Mouse (Mus musculus) stomach, embryonic 14.5 days (tissue): ENCODE data around the gene Ahsg. TPM values are rescaled to one million over a fixed set of nuclear protein-coding genes. Genes with fewer than 3 reads are reported as not detected.

Experiments
- ATAC-seq: fragments of 200-750 bp; cut with Nextera tagmentation; 2 replicates; pipeline ENCODE4 v1.8.0; 2017; ENCODE audit warnings: low read depth, moderate TSS enrichment; ENCODE audit not compliant: insufficient number of reproducible peaks, insufficient read depth, low FRiP score
- H3K27ac ChIP-seq: fragments of 300-500 bp; sonication (generic); 2 replicates; pipeline ENCODE4 v1.5.1; 2014; ENCODE audit warnings: mild to moderate bottlenecking, low read length, moderate library complexity, mixed read lengths
- H3K27me3 ChIP-seq: fragments of 300-500 bp; sonication (generic); 2 replicates; pipeline ENCODE4 v1.6.1; 2014; ENCODE audit warnings: low read length, control low read depth, mixed read lengths; ENCODE audit not compliant: control insufficient read depth, insufficient read depth
- H3K36me3 ChIP-seq: fragments of 300-500 bp; sonication (generic); 2 replicates; pipeline ENCODE4 v1.6.1; 2014; ENCODE audit warnings: mild to moderate bottlenecking, control low read depth, low read length, moderate library complexity, mixed read lengths; ENCODE audit not compliant: control insufficient read depth, insufficient read depth
- H3K4me1 ChIP-seq: fragments of 300-500 bp; sonication (generic); 2 replicates; pipeline ENCODE4 v1.6.1; 2014; ENCODE audit warnings: low read length, control low read depth, mixed read lengths; ENCODE audit not compliant: control insufficient read depth, insufficient read depth
- H3K4me2 ChIP-seq: fragments of 300-500 bp; sonication (generic); replicated peaks from 2 replicates; pipeline ENCODE4 v1.6.1; 2014; ENCODE audit warnings: low read depth, low read length, control low read depth
- H3K4me3 ChIP-seq: fragments of 300-500 bp; sonication (generic); 2 replicates; pipeline ENCODE4 v1.5.1; 2014; ENCODE audit warnings: low read depth, low read length, control low read depth
- H3K9ac ChIP-seq: fragments of 300-500 bp; sonication (generic); replicated peaks from 2 replicates; pipeline ENCODE4 v1.6.1; 2014; ENCODE audit warnings: low read depth, mild to moderate bottlenecking, control low read depth, low read length, moderate library complexity, mixed read lengths
- H3K9me3 ChIP-seq: fragments of 300-500 bp; sonication (generic); 2 replicates; pipeline ENCODE4 v1.6.1; 2016; ENCODE audit warnings: low read depth, low read length, control low read depth; ENCODE audit not compliant: control insufficient read depth
- WGBS: fragments of 180-500 bp; shearing (Covaris S2); extraction: QIAGEN DNeasy Blood & Tissue Kit; methylation state at CpG from one replicate; pipeline ENCODE4 v1.1.7; 2014; 5-methylcytosine and 5-hydroxymethylcytosine counted together
- polyA plus RNA-seq: library from polyadenylated mRNA; unstranded; fragments of >200 nt; fragmentation: Nextera tagmentation; extraction: Ambion mirVana; gene quantifications from 2 replicates; pipeline ENCODE4 v1.2.1, GENCODE M21; 2014

Ahsg gene
- polyA plus RNA-seq, 1 experiment from 2014 or later: 1.3 TPM

GRCm38 (mm10) chr16:22918664-22919312 is 27.7 kb downstream of the Ahsg start:
- no peaks in the 10 kb centered on the region for H3K9me3 ChIP-seq
- H3K36me3 ChIP-seq: no peaks in the 10 kb centered on the region
- H3K4me3 ChIP-seq: no peak overlapping the region
- H3K27ac ChIP-seq: no peak overlapping the region
- H3K4me1 ChIP-seq: no peaks in the 10 kb centered on the region
- H3K9ac ChIP-seq: no peak overlapping the region
- 74% methylated on average over 15 of the region's 15 CpGs for WGBS
- H3K27me3 ChIP-seq: no peaks in the 10 kb centered on the region
- H3K4me2 ChIP-seq: no peak overlapping the region
- no peak for ATAC-seq

GRCm38 (mm10) chr16:22919971-22920854 is 29.1 kb downstream of the Ahsg start:
- H3K4me2 ChIP-seq: no peak overlapping the region
- 36% methylated on average over 18 of the region's 18 CpGs for WGBS

GRCm38 (mm10) chr16:22921761-22922160 is 30.7 kb downstream of the Ahsg start:
- Histone ChIP-seq H3K9ac (no peak overlapping the region), H3K36me3 (no peaks in the 10 kb centered on the region), H3K4me3 (no peak overlapping the region), H3K27me3 (no peaks in the 10 kb centered on the region), H3K4me1 (no peaks in the 10 kb centered on the region), H3K9me3 (no peaks in the 10 kb centered on the region), H3K4me2 (no peak overlapping the region), H3K27ac (no peak overlapping the region)
- WGBS: 94% methylated on average over 5 of the region's 5 CpGs
- ATAC-seq: no peak

More at GRCm38 (mm10) chr16:22919971-22920854, 29.1 kb downstream of the Ahsg start:
- peak; percentile 69; the same call in 1 of the 2 replicates for ATAC-seq
- H3K4me3 ChIP-seq: no peak overlapping the region
- no peaks in the 10 kb centered on the region for H3K27me3 ChIP-seq
- no peaks in the 10 kb centered on the region for H3K4me1 ChIP-seq
- H3K9ac ChIP-seq: no peak overlapping the region
- no peaks in the 10 kb centered on the region for H3K9me3 ChIP-seq
- no peak overlapping the region for H3K27ac ChIP-seq
- H3K36me3 ChIP-seq: no peaks in the 10 kb centered on the region

GRCm38 (mm10) chr16:22922433-22922832 is 31.4 kb downstream of the Ahsg start:
- no peak for ATAC-seq
- WGBS: 70% methylated on average over 4 of the region's 4 CpGs

GRCm38 (mm10) chr16:22929575-22929974 is 38.5 kb downstream of the Ahsg start:
- H3K9me3 ChIP-seq: no peaks in the 10 kb centered on the region
- H3K9ac ChIP-seq: no peak overlapping the region
- no peak overlapping the region for H3K27ac ChIP-seq
- WGBS: 64% methylated on average over 6 of the region's 6 CpGs
- no peaks in the 10 kb centered on the region for H3K27me3 ChIP-seq
- H3K4me3 ChIP-seq: no peak overlapping the region
- ATAC-seq: no peak
- H3K4me2 ChIP-seq: no peak overlapping the region
- H3K36me3 ChIP-seq: no peaks in the 10 kb centered on the region
- H3K4me1 ChIP-seq: no peaks in the 10 kb centered on the region

More at GRCm38 (mm10) chr16:22922433-22922832, 31.4 kb downstream of the Ahsg start:
- H3K4me3 ChIP-seq: no peak overlapping the region
- H3K4me2 ChIP-seq: no peak overlapping the region
- H3K27ac ChIP-seq: no peak overlapping the region
- no peaks in the 10 kb centered on the region for H3K36me3 ChIP-seq
- H3K9me3 ChIP-seq: no peaks in the 10 kb centered on the region
- H3K9ac ChIP-seq: no peak overlapping the region
- no peaks in the 10 kb centered on the region for H3K4me1 ChIP-seq
- no peaks in the 10 kb centered on the region for H3K27me3 ChIP-seq

- H3K4me2 ChIP-seq: no peak overlapping the region
- ATAC-seq: no peak
- no peaks in the 10 kb centered on the region for H3K4me1 ChIP-seq
- no peak overlapping the region for H3K4me3 ChIP-seq
- no peak overlapping the region for H3K27ac ChIP-seq
- no peaks in the 10 kb centered on the region for H3K27me3 ChIP-seq
- WGBS: 85% methylated on average over 11 of the region's 11 CpGs
- no peak overlapping the region for H3K9ac ChIP-seq
- H3K36me3 ChIP-seq: no peaks in the 10 kb centered on the region
- no peaks in the 10 kb centered on the region for H3K9me3 ChIP-seq
These were observed 40.5 kb downstream of the Ahsg start for GRCm38 (mm10) chr16:22931431-22932200.

GRCm38 (mm10) chr16:22937631-22938030 is 46.6 kb downstream of the Ahsg start:
- Histone ChIP-seq H3K4me3 (no peak overlapping the region), H3K9me3 (no peaks in the 10 kb centered on the region), H3K9ac (no peak overlapping the region), H3K36me3 (no peaks in the 10 kb centered on the region), H3K4me2 (no peak overlapping the region), H3K27ac (no peak overlapping the region), H3K4me1 (no peaks in the 10 kb centered on the region), H3K27me3 (no peaks in the 10 kb centered on the region)
- 92% methylated on average over 12 of the region's 12 CpGs for WGBS
- no peak for ATAC-seq

GRCm38 (mm10) chr16:22938541-22938940 is 47.5 kb downstream of the Ahsg start:
- no peaks in the 10 kb centered on the region for H3K27me3 ChIP-seq
- H3K36me3 ChIP-seq: no peaks in the 10 kb centered on the region
- H3K4me2 ChIP-seq: no peak overlapping the region
- WGBS: 78% methylated on average over 2 of the region's 2 CpGs
- H3K9me3 ChIP-seq: no peaks in the 10 kb centered on the region
- ATAC-seq: no peak
- H3K4me1 ChIP-seq: no peaks in the 10 kb centered on the region
- H3K9ac ChIP-seq: no peak overlapping the region
- no peak overlapping the region for H3K27ac ChIP-seq
- no peak overlapping the region for H3K4me3 ChIP-seq
